30 mouse cellular contexts compared by ENCODE assay signal in the genomic region with DNA sequence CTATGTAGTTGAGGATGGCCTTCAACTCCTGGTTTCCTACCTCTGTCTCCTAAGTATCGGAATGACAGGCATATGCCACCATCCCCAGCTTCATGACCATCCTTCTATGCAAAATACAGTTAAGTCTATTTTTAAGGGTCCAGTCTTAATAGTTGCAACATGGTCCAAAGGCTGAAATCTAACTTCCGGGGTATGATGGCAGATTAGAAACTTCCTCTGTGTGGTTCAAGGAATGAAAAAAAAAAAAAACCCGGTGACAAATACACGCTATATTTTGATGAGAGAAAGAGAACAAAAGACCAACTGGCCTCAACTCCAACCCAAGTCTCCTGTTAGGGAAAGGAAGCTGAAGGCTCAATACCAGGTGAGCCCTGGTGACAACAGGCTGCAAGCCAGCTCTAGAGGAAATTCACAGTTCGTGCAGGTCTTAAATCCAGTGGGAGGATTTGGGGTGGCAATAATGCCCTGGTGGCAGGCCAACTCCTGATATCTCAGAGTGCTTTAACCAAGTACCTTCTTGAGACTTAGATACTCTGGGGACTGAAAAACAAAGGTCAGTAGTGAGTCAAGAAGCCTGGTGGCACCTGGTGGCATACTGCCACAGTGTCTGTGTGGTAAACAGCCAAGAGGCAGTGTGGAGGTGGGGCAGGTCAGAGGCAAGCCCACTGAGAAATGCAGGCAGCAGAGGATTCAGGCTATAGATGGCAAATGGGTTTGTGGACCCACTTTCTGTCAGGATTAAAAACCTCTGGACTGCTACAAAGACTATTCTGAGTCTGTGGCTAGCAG. TPM values are rescaled to one million over a fixed set of nuclear protein-coding genes. Genes with fewer than 3 reads are reported as not detected.
DNase-seq lines count a peak whose midpoint lies in the region; ATAC-seq and TF ChIP-seq lines count a peak whose summit lies in the region.
"Had no signal": no experiment of that assay in that cellular context is flagged by ENCODE, and none has a peak within 500 bp of the region (broad histone marks: within the 10 kb centered on the region; RNA-seq: fewer than 3 reads in every experiment).

No protein-coding gene starts in this region.

- H3K4me3 ChIP-seq in forebrain, embryonic 11.5 days (ENCODE audit: low read depth, low read length): no peak overlapping the region
- no peak overlapping the region for H3K4me3 ChIP-seq in forebrain, embryonic 16.5 days (replicated peaks; ENCODE audit: low read length)
- no peak overlapping the region for H3K4me3 ChIP-seq in small intestine, adult 2 months (ENCODE audit: low read depth, low read length)
- no peak overlapping the region for H3K4me3 ChIP-seq in forebrain, embryonic 15.5 days
- H3K4me3 ChIP-seq: embryonic facial prominence, embryonic 12.5 days; forebrain, embryonic 10.5 days; hindbrain, embryonic 13.5 days; limb, embryonic 12.5 days; liver, embryonic 15.5 days; midbrain, embryonic 10.5 days; midbrain, embryonic 15.5 days had no signal

- no peaks in the 10 kb centered on the region for H3K36me3 ChIP-seq in forebrain, embryonic 11.5 days (ENCODE audit: control insufficient read depth, insufficient read depth, low read length)
- H3K36me3 ChIP-seq in forebrain, embryonic 16.5 days (ENCODE audit: control insufficient read depth, insufficient read depth): no peaks in the 10 kb centered on the region
- H3K36me3 ChIP-seq in small intestine, adult 2 months (ENCODE audit: control insufficient read depth, insufficient read depth, low read length): no peaks in the 10 kb centered on the region
- H3K36me3 ChIP-seq in forebrain, embryonic 15.5 days: no peaks in the 10 kb centered on the region
- H3K36me3 ChIP-seq: embryonic facial prominence, embryonic 12.5 days; forebrain, embryonic 10.5 days; hindbrain, embryonic 13.5 days; limb, embryonic 12.5 days; liver, embryonic 15.5 days; midbrain, embryonic 10.5 days; midbrain, embryonic 15.5 days had no signal

- H3K9ac ChIP-seq in forebrain, embryonic 11.5 days (ENCODE audit: low read length): no peak overlapping the region
- no peak overlapping the region for H3K9ac ChIP-seq in forebrain, embryonic 16.5 days (replicated peaks; ENCODE audit: low read depth, low read length)
- H3K9ac ChIP-seq in forebrain, embryonic 15.5 days (replicated peaks): no peak overlapping the region
- H3K9ac ChIP-seq: embryonic facial prominence, embryonic 12.5 days; hindbrain, embryonic 13.5 days; limb, embryonic 12.5 days; liver, embryonic 15.5 days; midbrain, embryonic 15.5 days had no signal

- no peak for TF ChIP-seq CTCF in small intestine, adult 2 months (IDR thresholded peaks at IDR 0.05; ENCODE audit: extremely low read depth, insufficient read length, insufficient replicate concordance, low read depth, low read length)

- H3K4me2 ChIP-seq in forebrain, embryonic 11.5 days (ENCODE audit: low read depth, low read length, severe bottlenecking): no peak overlapping the region
- H3K4me2 ChIP-seq in forebrain, embryonic 16.5 days (ENCODE audit: low read length): no peak overlapping the region
- H3K4me2 ChIP-seq in forebrain, embryonic 15.5 days (replicated peaks): no peak overlapping the region
- H3K4me2 ChIP-seq: embryonic facial prominence, embryonic 12.5 days; heart, embryonic 11.5 days; hindbrain, embryonic 13.5 days; limb, embryonic 12.5 days; liver, embryonic 15.5 days; midbrain, embryonic 15.5 days had no signal

- no peaks in the 10 kb centered on the region for H3K4me1 ChIP-seq in forebrain, embryonic 11.5 days (replicated peaks; ENCODE audit: control insufficient read depth, insufficient read depth, low read length)
- H3K4me1 ChIP-seq in forebrain, embryonic 16.5 days (replicated peaks; ENCODE audit: control insufficient read depth, insufficient read depth, low read length): no peaks in the 10 kb centered on the region
- peaks cover 19% of the 10 kb centered on the region; the same call in 1 of the 2 replicates for H3K4me1 ChIP-seq in small intestine, adult 2 months (ENCODE audit: control insufficient read depth, insufficient read depth, insufficient read length, low read length)
- H3K4me1 ChIP-seq in forebrain, embryonic 15.5 days: no peaks in the 10 kb centered on the region
- H3K4me1 ChIP-seq: embryonic facial prominence, embryonic 12.5 days; forebrain, embryonic 10.5 days; hindbrain, embryonic 13.5 days; limb, embryonic 12.5 days; liver, embryonic 15.5 days; midbrain, embryonic 10.5 days; midbrain, embryonic 15.5 days had no signal

- peak; percentile 33 for DNase-seq in forebrain, embryonic 11.5 days (ENCODE audit: low spot score)
- peak; percentile 49 for DNase-seq in lung, postnatal 36 days
- DNase-seq in cerebellum, adult 11-12 months: no peak
- no peak for DNase-seq in cerebellum, postnatal 14 days
- DNase-seq: adrenal gland, postnatal 25 days; cerebellum, adult 8-10 months; cerebellum, postnatal 36 days; embryo, embryonic 11 days; gastrocnemius, postnatal 14 days; heart, adult 18-20 months; heart, postnatal 36 days; kidney, adult 8-10 months; layer of hippocampus, adult 9-11 months; right cerebral cortex, postnatal 25 days; spleen, adult 18-20 months; thymus, postnatal 36 days had no signal

- H3K27ac ChIP-seq in forebrain, embryonic 11.5 days (ENCODE audit: low read depth, low read length): no peak overlapping the region
- no peak overlapping the region for H3K27ac ChIP-seq in forebrain, embryonic 16.5 days (ENCODE audit: low read length)
- H3K27ac ChIP-seq in small intestine, adult 2 months (ENCODE audit: insufficient read depth, low read depth, low read length): peak overlapping the region; percentile 74; the same call in 1 of the 2 replicates
- H3K27ac ChIP-seq in forebrain, embryonic 15.5 days (replicated peaks): no peak overlapping the region
- H3K27ac ChIP-seq: embryonic facial prominence, embryonic 12.5 days; forebrain, embryonic 10.5 days; hindbrain, embryonic 13.5 days; kidney, postnatal 0 days; limb, embryonic 12.5 days; liver, embryonic 15.5 days; midbrain, embryonic 10.5 days; midbrain, embryonic 15.5 days had no signal

- H3K9me3 ChIP-seq in forebrain, embryonic 11.5 days (ENCODE audit: control insufficient read depth, low read length): no peaks in the 10 kb centered on the region
- H3K9me3 ChIP-seq in forebrain, embryonic 16.5 days (ENCODE audit: control insufficient read depth, low read length): no peaks in the 10 kb centered on the region
- H3K9me3 ChIP-seq in forebrain, embryonic 15.5 days: no peaks in the 10 kb centered on the region
- H3K9me3 ChIP-seq: embryonic facial prominence, embryonic 12.5 days; hindbrain, embryonic 13.5 days; limb, embryonic 12.5 days; liver, embryonic 15.5 days; midbrain, embryonic 10.5 days; midbrain, embryonic 15.5 days had no signal

- TF ChIP-seq POLR2A in small intestine, adult 2 months (IDR thresholded peaks at IDR 0.05; ENCODE audit: low read depth, low read length): no peak

- WGBS in forebrain, embryonic 11.5 days: 94% methylated on average over 5 of the region's 5 CpGs
- 93% methylated on average over 5 of the region's 5 CpGs for WGBS in forebrain, embryonic 16.5 days
- 43% methylated on average over 5 of the region's 5 CpGs for WGBS in small intestine, adult 2 months
- WGBS in forebrain, embryonic 15.5 days: 91% methylated on average over 5 of the region's 5 CpGs

- no peaks in the 10 kb centered on the region for H3K27me3 ChIP-seq in forebrain, embryonic 11.5 days (ENCODE audit: control insufficient read depth, insufficient read depth, low read length)
- H3K27me3 ChIP-seq in forebrain, embryonic 16.5 days (replicated peaks; ENCODE audit: control insufficient read depth, insufficient read depth, low read length): no peaks in the 10 kb centered on the region
- H3K27me3 ChIP-seq in small intestine, adult 2 months (ENCODE audit: control insufficient read depth, insufficient read depth, low read length): no peaks in the 10 kb centered on the region
- H3K27me3 ChIP-seq in forebrain, embryonic 15.5 days: no peaks in the 10 kb centered on the region
- H3K27me3 ChIP-seq: embryonic facial prominence, embryonic 12.5 days; hindbrain, embryonic 13.5 days; limb, embryonic 12.5 days; liver, embryonic 15.5 days; midbrain, embryonic 15.5 days had no signal

- ATAC-seq in forebrain, embryonic 11.5 days (replicated peaks; ENCODE audit: low FRiP score): no peak
- ATAC-seq in forebrain, embryonic 16.5 days: no peak
- ATAC-seq in granulocyte monocyte progenitor cell, adult 5-6 weeks (replicated peaks; ENCODE audit: poor library complexity, severe bottlenecking): peak; percentile 50
- ATAC-seq in forebrain, embryonic 15.5 days (replicated peaks): no peak
- ATAC-seq: intestine, embryonic 16.5 days; midbrain, embryonic 15.5 days had no signal

RNA-seq across cellular contexts. Expression of a gene that starts 56.7 kb away (rescaled TPM):
- polyA plus RNA-seq in forebrain, embryonic 11.5 days (2014; fragmentation: Nextera tagmentation; extraction: Ambion mirVana): 52.2 and 54.5 TPM in 2 replicates
- polyA plus RNA-seq in forebrain, embryonic 16.5 days (2015; fragmentation: Nextera tagmentation; extraction: Ambion mirVana): 35.3 and 40.4 TPM in 2 replicates
- 31.7 and 36.0 TPM in 2 replicates for total RNA-seq in granulocyte monocyte progenitor cell, adult 5-6 weeks (2014; fragmentation: Nextera tagmentation)
- total RNA-seq in granulocyte monocyte progenitor cell, adult 5-6 weeks (2017): 67.6 and 82.0 TPM in 2 replicates
- polyA plus RNA-seq in small intestine, adult 2 months (2012; rRNA removed): 5.5 and 9.9 TPM in 2 replicates
- polyA plus RNA-seq in forebrain, embryonic 15.5 days (2015; fragmentation: Nextera tagmentation; extraction: Ambion mirVana): 36.4 and 37.0 TPM in 2 replicates

Comparison
In these comparisons a context has a peak if more than half of its experiments do, and no peak if none do; other contexts are left out.
1. DNase-seq: peak in forebrain, embryonic 11.5 days (single experiment) and lung, postnatal 36 days (single experiment); none in cerebellum, adult 11-12 months (single experiment) and cerebellum, postnatal 14 days (0 of 2).